Mouse (Mus musculus) 3T3-L1 (cell line): Measurements from ENCODE around the gene Rbfox2.

Source experiments
- DNase-seq: peaks from one replicate; pipeline ENCODE4 v3.0.0-alpha.2; 2015; ENCODE audit warnings: low read depth, low spot score

Rbfox2 gene

DNA sequence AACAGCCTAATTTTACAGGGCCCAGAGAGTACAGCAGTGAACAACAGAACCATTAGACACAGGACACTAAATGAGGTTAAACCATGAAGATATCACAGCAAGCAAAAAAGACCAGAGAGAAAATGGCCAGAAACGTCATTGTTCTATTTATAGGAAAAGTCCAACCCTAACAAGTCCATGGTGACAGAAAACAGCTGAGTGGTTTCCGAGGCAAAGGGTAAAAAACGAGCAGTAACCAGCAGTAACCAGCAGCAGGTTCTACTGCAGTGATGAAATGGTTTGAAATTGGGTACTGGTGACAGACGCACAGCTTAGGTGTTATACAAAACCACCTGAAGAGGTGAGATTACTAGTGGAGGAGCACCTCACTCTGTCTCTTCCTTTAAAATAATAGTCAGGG lies 72.5 kb downstream of the Rbfox2 start:
- DNase-seq: no peak

DNA sequence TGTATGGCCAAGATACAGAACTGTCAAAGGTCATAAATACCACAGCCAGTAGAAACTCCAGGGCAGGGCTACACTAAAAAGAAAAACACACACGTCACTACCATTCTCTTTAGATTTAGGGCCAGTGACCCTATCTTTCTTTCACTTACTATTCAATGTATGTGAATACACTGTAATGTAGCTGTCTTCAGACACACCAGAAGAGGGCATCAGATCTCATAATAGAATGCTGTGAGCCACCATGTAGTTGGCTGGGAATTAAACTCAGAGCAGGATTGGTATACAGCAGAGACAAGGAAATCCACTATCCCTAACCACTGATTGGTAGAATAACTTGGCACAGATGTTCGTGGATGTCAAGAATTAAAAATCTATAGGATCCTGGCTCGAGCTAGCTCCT lies 76.7 kb downstream of the Rbfox2 start:
- peak; percentile 42 for DNase-seq

DNA sequence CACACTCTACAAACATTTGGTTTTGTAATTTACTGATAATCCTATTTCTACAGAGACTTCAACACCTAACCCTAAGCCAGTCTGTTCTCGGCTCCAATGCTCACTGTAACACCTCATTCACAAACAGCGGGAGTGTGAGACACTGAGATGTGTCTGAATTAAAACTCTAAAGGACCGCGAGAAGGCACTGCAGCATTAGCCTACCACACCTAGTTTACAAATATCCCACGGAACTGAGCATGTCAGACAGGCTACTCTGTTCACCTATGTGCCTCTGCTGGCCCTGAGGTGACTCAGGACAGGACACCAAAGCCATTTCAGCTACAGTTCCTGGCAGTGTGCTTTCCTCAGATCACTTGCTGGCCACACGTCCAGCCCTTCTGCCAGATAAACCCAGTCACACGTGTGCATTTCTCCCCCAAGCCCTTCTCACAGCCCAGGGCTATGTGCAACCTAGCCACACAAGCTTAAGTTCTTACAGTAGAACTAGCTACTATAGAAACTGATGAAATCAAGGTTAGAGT lies 79.9 kb downstream of the Rbfox2 start:
- DNase-seq: no peak

DNA sequence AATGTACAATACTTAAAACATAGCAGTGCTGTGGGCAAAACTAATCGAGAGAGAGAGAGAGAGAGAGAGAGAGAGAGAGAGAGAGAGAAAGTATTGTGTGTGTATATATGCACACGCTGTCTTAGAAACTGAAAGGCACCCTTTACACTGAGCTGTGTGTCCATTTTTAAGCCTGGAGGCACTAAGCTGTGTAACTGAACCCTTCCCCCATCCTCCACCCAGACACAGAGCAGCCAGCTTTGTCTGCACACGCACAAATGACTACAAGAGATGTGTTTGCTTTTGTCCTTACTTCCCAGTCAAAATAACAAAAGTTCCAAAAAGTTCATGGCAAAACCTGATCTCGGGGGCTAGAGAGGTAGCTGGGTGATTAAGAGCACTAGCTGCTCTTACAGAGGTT lies 80.9 kb downstream of the Rbfox2 start:
- DNase-seq: no peak

DNA sequence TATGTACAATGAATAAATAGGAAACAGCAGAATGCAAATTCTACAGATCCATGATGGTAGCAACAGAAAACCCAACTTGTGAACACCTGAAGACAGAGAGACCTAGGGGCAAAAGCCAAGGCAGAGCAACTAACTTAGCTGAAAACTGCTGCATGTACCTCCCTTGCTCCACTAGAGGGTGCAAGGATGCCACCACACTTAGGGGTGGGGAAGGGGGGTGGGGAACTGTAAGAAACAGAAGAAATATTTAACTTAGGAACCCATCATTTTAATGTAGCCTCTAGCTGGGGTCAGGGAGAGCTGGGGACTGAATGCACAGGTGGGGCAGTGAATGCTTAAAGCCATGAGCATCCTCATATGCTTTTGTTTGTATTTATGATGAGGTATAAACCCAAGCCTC lies 81.5 kb downstream of the Rbfox2 start:
- DNase-seq: peak; percentile 76

DNA sequence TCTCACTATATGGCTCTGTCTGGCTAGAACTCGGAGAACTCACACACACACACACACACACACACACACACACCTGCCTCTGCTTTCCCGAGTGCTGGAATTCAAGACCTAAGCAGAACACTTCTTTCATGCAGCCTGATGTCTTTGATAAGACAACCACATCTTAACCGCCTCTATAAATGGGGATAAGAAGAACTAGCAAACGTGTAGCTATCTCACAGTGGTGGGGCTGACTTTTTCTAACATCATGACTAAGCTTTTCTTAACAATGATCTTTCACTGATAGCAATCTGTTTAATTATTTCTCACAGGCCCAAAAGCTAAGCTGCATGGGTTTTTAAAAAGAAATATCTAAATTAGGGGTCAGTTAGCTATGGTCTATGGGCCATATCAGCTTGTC lies 86.0 kb downstream of the Rbfox2 start:
- DNase-seq: no peak

DNA sequence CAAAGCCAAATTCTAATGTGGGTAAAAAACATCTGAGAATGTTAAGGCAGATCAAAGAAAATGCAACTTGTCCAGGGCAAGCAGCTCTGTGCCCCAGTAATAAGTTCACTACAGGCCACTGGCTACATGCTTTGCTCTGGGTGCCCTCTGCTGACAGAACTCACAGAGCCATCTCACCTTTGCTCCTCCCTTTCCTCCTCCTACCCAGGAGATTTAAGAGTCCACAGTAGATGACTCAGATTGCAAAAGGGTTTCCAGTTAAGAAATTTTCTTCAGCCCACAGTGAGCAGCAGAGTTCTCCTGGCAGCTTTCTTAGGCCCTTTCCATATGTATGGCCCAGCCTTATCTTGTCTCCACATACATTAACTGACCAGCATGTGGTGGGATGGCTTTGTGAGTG lies 86.7 kb downstream of the Rbfox2 start:
- peak; percentile 93 for DNase-seq

DNA sequence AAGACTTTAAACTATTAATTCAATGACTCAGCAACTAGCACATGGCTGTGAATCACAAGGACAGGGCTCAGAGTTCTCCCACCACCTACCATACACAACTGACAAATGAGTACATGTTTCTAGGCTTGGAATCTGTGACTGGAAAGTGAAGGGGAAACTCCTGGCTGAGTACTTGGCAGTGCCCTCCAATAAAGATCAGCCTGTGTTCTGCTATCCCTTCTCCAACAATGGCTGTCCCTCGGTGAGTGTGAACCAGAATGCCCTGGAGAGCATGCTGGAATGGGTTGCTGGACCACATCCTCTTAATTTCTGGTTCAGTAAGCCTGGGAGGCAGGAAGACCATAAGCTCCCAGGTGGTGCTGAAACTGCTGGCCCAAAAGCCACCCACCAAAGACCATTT lies 87.2 kb downstream of the Rbfox2 start:
- peak; percentile 65 for DNase-seq

DNA sequence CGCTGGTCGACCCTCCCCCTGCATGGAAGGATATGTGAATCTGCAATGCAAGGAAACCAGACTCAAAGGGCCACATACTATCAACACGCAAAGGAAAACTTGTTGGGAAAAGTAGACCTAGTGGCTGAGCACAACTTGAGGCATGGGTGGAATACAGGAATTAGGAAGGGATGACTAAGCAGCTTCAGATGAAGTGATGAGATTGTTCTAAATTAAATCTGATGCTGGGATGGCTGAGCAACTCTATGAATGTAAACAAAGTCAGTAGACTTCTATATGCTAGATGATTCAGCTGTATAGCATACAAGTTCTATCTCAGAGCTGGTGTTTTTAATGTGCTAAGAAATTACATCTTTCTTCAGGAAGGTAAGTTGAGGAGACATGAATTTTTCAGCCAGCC lies 88.8 kb downstream of the Rbfox2 start:
- DNase-seq: no peak

DNA sequence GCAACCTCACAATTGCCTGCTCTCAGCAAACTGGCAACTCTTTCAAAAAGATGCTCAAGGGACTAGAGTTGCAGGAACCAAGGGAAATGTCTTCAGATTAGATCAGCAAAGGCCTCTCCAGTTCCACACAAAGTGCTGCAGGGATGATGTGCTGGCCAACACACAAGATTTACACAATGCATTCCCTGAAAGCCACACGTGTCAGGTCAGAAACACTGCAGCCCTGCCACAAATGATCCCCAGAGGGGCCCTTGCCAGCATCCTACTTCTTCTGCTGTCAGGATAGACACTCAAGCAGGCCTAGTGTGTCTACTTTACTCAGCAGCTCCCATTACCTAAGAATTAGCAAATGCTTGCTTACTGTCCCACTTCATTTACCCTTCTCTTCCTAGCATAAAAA lies 89.3 kb downstream of the Rbfox2 start:
- DNase-seq: peak; percentile 53

DNA sequence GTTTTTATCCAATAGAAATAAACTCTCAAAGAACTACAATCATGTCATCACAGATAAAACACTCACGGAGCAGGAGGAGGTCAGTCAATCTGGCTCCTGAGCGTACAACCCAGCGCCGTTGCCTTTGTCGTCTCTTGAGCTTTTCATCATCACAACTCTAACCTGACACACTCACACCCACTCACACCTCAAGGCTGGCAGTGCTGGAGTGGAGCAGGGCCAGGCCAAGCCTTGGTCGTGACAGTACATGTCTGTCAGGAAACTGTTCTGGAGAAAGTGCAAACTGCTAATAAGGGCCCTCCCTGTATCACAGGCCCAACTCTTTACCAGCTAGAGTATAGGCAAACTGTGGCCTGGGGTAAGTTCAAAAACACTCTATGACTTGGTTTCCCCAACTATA lies 90.1 kb downstream of the Rbfox2 start:
- no peak for DNase-seq

DNA sequence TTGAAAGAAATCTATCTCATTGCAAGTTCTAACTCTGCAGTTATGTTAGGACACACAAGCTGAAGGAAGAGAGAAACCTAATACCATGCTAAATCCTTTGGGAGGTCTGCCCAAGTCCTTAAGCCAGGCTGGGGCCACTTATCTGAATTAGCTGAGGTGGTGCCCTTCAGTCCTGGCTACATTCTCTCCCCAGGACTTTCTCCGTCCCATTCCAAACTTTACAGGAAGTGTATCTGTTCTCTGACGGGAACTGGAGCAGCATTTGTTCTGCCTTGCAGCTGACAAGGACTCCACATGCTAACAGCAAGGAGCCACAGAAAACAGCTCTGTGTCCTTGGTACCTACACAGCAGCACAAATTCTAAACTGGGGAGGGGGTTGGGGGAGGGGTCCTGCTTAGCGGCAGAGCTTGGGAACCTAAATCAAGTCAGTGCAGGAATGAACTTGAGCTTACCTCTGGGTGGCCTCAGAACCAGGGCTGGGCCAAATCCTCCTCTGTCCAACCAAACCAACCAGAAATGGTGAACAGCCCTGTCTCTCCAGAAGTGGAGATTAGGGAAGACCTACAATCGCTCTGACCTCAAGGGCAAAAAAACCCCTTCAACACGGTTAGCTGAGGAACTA lies 91.5 kb downstream of the Rbfox2 start:
- peak; percentile 72 for DNase-seq

DNA sequence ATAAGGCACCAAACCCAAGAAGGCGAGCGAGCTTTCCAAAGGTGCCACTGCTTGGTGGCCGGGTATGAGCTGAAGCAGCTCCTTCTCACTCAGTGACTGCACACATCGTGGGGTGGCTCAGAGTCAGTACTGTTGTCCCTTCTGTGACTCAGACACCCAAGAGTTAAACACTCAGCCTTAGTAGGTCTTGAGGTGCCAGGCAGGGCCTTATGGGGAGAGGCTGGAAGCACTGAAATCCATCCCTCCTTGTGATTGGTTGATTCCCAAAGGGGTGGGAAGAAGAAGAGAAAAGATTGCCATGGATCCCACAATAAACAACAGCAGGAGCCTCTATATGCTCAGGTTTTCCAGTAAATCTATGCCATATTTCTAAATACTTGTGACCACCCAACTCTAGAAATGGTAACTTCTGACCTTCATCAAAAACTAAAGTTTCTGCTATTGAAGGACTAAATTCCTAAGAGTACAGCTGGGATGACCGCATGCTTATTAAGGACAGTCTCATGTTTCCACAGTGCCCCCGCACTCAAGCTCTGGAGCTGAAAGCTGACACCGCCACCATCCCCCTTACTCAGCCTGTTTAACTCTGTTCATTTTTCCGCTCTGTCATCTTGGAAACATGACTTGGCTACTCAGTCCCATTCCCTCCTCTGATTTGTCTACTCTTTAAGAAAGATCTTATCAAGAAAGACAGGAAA lies 92.2 kb downstream of the Rbfox2 start:
- peak; percentile 96 for DNase-seq

DNA sequence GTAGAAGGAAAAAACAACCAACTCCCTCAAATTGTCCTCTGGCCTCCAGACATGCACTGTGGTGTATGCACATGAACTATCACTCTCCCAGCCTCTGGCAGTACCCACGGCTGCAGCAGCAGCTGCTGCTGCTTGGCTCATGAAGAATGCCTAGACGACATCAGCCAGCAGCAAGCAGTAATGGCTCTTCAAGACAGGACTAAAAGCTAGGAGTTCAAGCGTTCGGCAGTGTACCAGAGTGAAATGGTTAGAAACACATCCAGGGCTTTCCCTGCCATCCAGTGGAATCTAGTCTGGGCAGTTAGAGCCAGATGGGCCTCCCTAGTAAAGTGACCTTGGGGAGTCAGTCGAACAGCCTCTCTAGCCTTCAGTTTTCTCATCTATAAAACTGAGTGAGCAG lies 93.0 kb downstream of the Rbfox2 start:
- no peak for DNase-seq

DNA sequence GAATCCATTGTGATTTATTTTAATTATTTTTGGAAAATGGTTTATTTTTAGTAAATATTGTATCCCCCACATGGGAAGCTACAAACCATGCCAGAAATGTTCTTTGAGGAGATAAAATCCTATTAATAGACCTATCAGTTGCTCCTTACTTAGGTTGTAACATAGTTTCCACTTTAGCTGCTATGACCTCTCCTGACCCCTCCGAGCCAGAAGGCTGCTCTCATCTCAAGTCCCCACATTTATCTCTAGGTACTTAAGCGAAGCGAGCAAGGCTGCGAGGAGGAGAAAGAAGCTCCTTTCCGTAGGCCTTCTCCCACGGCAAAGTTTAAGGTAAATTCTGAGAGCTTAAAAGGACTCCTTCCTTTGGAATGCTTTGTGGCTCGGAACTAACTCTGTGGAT lies 94.0 kb downstream of the Rbfox2 start:
- DNase-seq: no peak

DNA sequence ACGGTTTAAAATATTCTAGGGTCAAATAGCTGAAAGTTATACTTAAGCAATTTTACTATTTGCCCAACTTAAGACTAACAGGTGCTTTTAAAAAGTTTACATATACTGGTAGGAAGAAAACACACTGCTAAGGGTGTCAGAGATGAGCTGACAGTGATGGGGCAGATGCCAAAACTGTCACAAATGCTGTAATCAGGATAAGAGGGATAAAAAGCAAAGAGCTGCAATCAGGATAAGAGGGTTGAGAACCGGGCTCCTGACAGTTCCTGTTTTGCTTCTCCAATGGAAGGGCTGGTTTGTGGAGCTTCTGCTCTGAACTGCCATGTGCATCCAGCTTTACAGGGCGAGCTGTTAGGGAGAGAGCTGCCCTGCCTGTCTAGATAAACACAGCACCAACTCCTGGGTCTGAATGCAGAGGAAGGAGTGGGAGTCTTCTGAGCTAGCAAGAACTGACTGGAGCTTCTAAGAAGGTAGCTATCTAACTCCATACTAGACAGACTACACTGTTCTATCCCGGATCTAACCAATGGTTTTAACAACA lies 94.5 kb downstream of the Rbfox2 start:
- no peak for DNase-seq

DNA sequence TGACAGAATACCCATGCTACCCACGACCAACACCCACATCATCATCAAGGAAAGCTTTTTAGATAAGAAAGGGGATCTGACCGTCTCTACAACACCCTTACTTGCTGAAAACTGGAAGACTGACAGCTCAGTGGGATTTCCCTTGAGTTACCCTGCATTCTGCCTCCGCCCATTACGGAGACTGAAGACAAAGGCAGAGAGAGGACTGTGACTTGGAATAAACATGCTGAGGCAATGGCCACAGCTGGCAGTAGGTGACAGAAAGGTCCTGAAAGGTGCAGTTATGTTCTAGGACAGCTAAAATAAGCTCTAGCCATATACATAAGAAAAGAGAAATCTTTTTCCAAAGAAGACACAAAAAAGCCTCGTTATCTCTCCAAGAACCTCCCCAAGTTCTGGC lies 99.8 kb downstream of the Rbfox2 start:
- DNase-seq: no peak

DNA sequence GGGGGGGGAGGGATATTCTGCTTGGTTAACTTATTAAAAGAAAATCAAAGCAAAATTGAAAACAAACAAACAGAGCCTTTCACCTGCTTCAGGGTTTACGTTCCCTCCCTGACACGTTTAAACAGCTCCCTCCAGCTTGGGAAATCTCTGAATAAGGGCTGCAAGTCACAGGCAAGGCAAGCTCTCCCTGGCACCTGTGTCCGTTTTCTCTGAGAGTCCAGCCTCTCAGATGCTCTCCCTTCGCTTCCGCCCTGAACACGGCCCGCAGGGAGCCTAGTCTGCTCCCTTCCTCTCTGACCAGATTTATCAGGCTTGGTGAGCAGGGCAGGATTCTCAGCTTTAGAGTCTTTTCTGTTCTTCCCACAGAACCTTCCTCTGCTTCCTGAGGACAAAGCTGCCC lies 101.9 kb downstream of the Rbfox2 start:
- DNase-seq: no peak

DNA sequence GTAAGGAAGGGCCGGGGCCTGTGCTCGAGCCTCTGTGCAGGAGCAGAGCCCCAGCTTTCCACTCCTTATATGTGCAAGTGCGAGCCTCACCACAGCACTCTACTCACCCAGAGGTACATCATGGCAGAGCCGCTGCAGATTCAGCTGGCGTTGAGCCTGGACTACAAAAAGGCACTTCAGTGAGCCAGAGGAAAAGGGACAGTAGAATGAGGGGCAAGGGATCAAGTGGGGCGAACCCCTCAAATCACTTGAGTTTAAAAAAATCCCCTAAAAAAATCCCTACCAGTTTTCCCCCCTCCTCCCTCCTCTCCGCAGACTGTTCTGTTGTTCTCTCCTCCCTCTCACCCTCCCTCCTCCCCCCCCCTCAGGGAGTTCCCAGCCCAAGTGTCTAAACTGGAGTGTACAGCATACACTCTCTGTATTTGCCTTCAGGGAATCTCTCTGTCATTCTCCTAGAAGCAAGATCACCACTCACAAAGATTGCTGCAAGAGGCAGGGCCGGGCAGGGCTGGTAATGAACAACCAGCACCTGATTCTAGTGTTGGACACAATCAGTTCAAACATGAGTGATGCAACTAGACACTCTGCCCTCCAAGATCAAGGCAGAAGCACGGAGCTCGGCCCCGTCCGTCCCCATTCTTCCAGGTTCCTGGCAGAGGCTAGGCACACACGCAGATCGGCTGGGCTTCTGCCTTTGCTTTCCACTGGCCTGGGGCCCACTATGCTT lies 103.4 kb downstream of the Rbfox2 start:
- no peak for DNase-seq

DNA sequence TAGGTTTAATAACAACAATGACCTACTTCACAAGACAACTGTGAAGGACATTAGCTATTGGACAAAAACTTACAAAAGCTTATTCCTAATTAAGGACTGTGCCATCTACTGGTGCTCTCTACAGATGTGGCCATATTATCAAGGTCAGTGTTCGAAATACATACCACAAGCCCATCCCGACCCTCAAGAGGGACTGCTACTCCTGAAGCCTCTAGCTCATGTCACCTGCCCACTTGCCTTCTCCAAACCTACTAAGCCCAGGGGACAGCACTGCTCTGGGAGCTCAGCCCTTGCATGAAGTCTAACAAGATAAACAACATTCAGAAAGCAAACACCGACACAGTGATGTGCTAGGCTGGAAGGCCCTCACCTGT lies 103.9 kb downstream of the Rbfox2 start:
- DNase-seq: no peak

DNA sequence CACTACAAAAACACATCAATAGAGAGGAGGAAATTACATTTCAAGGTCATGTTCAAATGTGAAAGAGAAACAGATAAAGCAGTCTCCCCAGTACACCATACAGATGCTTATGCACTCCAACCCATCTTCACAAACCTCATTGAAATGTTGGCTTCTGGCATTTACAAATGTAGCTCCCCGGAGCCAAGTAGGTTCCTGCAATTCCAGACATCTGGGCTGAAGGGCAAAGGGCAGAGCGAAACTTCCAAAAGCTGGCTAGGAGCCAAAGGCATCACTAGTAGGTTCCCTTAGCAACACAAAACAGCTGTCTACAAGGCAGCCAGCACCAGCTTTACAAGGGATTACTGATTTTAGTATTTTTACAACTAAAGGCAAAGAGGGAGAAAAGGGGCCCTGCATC lies 104.6 kb downstream of the Rbfox2 start:
- peak; percentile 72 for DNase-seq

DNA sequence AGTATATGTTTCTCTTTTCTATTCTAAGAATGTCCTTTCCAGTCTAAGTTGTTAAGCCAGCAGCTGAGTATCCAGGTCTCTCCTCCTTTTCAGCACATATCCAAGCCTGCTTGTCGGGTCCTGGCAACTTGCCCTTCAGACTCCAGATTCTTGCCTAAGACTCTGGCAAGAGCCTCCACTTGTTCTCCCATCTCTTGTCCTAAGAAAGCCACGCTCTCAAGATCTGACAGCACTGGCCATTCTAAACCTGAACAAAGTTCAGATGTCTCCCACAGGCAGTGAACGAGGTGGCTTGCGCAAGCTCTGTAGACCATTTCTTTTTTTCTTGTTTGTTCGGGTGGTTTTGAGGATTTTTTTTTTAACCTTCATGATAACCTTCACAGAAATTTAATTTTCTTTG lies 110.0 kb downstream of the Rbfox2 start:
- DNase-seq: peak; percentile 88

DNA sequence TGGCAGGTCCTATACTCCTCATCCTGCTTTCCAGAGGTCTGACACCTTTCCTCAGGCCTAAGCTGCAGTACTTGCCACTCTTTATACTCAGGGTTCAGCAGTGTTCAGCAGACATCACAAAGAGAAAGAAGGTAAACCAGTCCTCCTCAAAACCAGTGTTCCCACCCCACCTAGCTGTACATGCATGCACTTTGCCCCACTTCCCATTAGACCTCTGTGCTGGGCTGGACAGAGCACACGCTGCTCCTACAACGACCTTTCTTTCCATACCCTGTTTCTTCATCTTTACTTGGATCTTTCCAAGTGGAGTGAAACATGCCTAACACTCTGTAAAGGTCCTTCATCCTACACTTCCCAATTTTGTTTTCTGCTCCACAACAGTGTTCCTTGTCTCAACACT lies 110.8 kb downstream of the Rbfox2 start:
- no peak for DNase-seq
